Comparison of ENCODE assay signal across 9 mouse cellular contexts in genomic region chr13:73159454-73159853, GRCm38 (mm10).
DNase-seq lines count a peak whose midpoint lies in the region; ATAC-seq and TF ChIP-seq lines count a peak whose summit lies in the region.
"Had no signal": no experiment of that assay in that cellular context is flagged by ENCODE, and none has a peak within 500 bp of the region (broad histone marks: within the 10 kb centered on the region; RNA-seq: fewer than 3 reads in every experiment).

No protein-coding gene starts in this region.

- DNase-seq in heart, postnatal 25 days (ENCODE audit: low spot score), result no peak
- no peak for DNase-seq in forebrain, embryonic 14.5 days (ENCODE audit: low spot score)
- DNase-seq in frontal cortex, adult 2 months (ENCODE audit: extremely low spot score in 1 of 2, low spot score in 1 of 2), result no peak
- no peak for DNase-seq in retina, embryonic 14.5 days (ENCODE audit: low spot score)
- DNase-seq: kidney, postnatal 10 days had no signal

- intact Hi-C loops in heart, postnatal 25 days (cut with DNase I), result no loop called here

- H3K9ac ChIP-seq in heart, embryonic 13.5 days, result peak overlapping the region; percentile 71
- peak overlapping the region; percentile 41; the same call in 1 of the 2 replicates for H3K9ac ChIP-seq in forebrain, embryonic 14.5 days (ENCODE audit: low read length)
- peak overlapping the region; percentile 31; the same call in 1 of the 2 replicates for H3K9ac ChIP-seq in midbrain, embryonic 12.5 days (replicated peaks)
- H3K9ac ChIP-seq: liver, postnatal 0 days had no signal

- no peak for TF ChIP-seq CTCF in E14TG2a.4 (conservative IDR thresholded peaks at IDR 0.05; ENCODE audit: low read length)

- no peaks in the 10 kb centered on the region for H3K36me3 ChIP-seq in heart, embryonic 13.5 days
- no peaks in the 10 kb centered on the region for H3K36me3 ChIP-seq in E14TG2a.4 (ENCODE audit: insufficient read depth, low read length)
- H3K36me3 ChIP-seq in forebrain, embryonic 14.5 days (ENCODE audit: control insufficient read depth, insufficient read depth, low read length), result no peaks in the 10 kb centered on the region
- H3K36me3 ChIP-seq in midbrain, embryonic 12.5 days, result no peaks in the 10 kb centered on the region

- H3K27ac ChIP-seq in heart, embryonic 13.5 days (replicated peaks), result 0 out of 2 replicates have a peak overlapping the region, but pooled peaks have one; percentile 36
- no peak overlapping the region for H3K27ac ChIP-seq in forebrain, embryonic 14.5 days (ENCODE audit: low read depth, low read length)
- H3K27ac ChIP-seq in midbrain, embryonic 12.5 days (replicated peaks), result no peak overlapping the region

- H3K4me3 ChIP-seq in heart, embryonic 13.5 days, result peak overlapping the region; percentile 37; the same call in 1 of the 2 replicates
- peak overlapping the region; percentile 82 for H3K4me3 ChIP-seq in E14TG2a.4 (replicated peaks; ENCODE audit: low read length)
- no peak overlapping the region for H3K4me3 ChIP-seq in forebrain, embryonic 14.5 days (ENCODE audit: low read depth, low read length)
- H3K4me3 ChIP-seq in midbrain, embryonic 12.5 days, result no peak overlapping the region

- H3K27me3 ChIP-seq in heart, embryonic 13.5 days (replicated peaks), result 0 out of 2 replicates have a peak, but pooled peaks cover 12% of the 10 kb centered on the region
- H3K27me3 ChIP-seq in E14TG2a.4 (ENCODE audit: insufficient read depth, low read length), result peaks cover 22% of the 10 kb centered on the region
- H3K27me3 ChIP-seq in forebrain, embryonic 14.5 days (replicated peaks; ENCODE audit: control insufficient read depth, insufficient read depth, low read length), result no peaks in the 10 kb centered on the region
- peaks cover 28% of the 10 kb centered on the region for H3K27me3 ChIP-seq in midbrain, embryonic 12.5 days

- H3K9me3 ChIP-seq in heart, embryonic 13.5 days, result no peaks in the 10 kb centered on the region
- no peaks in the 10 kb centered on the region for H3K9me3 ChIP-seq in E14TG2a.4 (ENCODE audit: low read length)
- H3K9me3 ChIP-seq in forebrain, embryonic 14.5 days (replicated peaks; ENCODE audit: control insufficient read depth, low read length), result no peaks in the 10 kb centered on the region
- no peaks in the 10 kb centered on the region for H3K9me3 ChIP-seq in midbrain, embryonic 12.5 days

- 40% methylated on average over 7 of the region's 7 CpGs for WGBS in heart, embryonic 13.5 days
- WGBS in forebrain, embryonic 14.5 days, result 51% methylated on average over 7 of the region's 7 CpGs
- 47% methylated on average over 7 of the region's 7 CpGs for WGBS in midbrain, embryonic 12.5 days

- H3K4me2 ChIP-seq in heart, embryonic 13.5 days, result peak overlapping the region; percentile 66
- peak overlapping the region; percentile 53 for H3K4me2 ChIP-seq in forebrain, embryonic 14.5 days (ENCODE audit: low read length)
- H3K4me2 ChIP-seq in midbrain, embryonic 12.5 days (replicated peaks), result peak overlapping the region; percentile 48

- H3K4me1 ChIP-seq in heart, embryonic 13.5 days, result peaks cover 12% of the 10 kb centered on the region
- peaks cover 14% of the 10 kb centered on the region for H3K4me1 ChIP-seq in E14TG2a.4 (replicated peaks; ENCODE audit: low read depth, low read length)
- H3K4me1 ChIP-seq in forebrain, embryonic 14.5 days (ENCODE audit: control insufficient read depth, insufficient read depth, low read length), result peaks cover 9% of the 10 kb centered on the region; the same call in 1 of the 2 replicates
- peaks cover 9% of the 10 kb centered on the region for H3K4me1 ChIP-seq in midbrain, embryonic 12.5 days

- ATAC-seq in heart, embryonic 13.5 days (ENCODE audit: extremely low read depth, insufficient number of reproducible peaks, low FRiP score, low TSS enrichment), result no peak
- no peak for ATAC-seq in forebrain, embryonic 14.5 days
- peak; percentile 2; the same call in 1 of the 2 replicates for ATAC-seq in midbrain, embryonic 12.5 days (ENCODE audit: low FRiP score, low read depth)

Comparison
In these comparisons a context has a peak if more than half of its experiments do, and no peak if none do; other contexts are left out.
1. H3K4me3 ChIP-seq: peak in heart, embryonic 13.5 days (single experiment) and E14TG2a.4 (single experiment); none in forebrain, embryonic 14.5 days (single experiment) and midbrain, embryonic 12.5 days (single experiment).
2. Peak in every context shown above with its lines, with median percentiles within 50 percentile points of each other: H3K4me2 ChIP-seq and H3K9ac ChIP-seq.